Mouse (Mus musculus): ENCODE results near the gene Kif1c. TPM values are rescaled to one million over a fixed set of nuclear protein-coding genes. Genes with fewer than 3 reads are reported as not detected.

The Kif1c gene
- polyA plus RNA-seq, 1 experiment from 2014 or later = 1.8 TPM

- Histone ChIP-seq H3K27me3 (ENCODE audit: low read depth, poor library complexity, severe bottlenecking) (no peaks in the 10 kb centered on the region), H3K27ac (replicated peaks) (no peak overlapping the region), H3K36me3 (peaks cover 84% of the 10 kb centered on the region), H3K9me3 (replicated peaks) (no peaks in the 10 kb centered on the region), H3K4me1 (no peaks in the 10 kb centered on the region), H3K4me3 (no peak overlapping the region)
- DNase-seq (ENCODE audit: low spot score) = no peak
- WGBS = 97% methylated on average over 10 of the region's 10 CpGs
Observed at GRCm38 (mm10) chr11:70711026-70711425, 10.7 kb downstream of the Kif1c start.

GRCm38 (mm10) chr11:70713222-70713621, 12.9 kb downstream of the Kif1c start:
- 92% methylated on average over 6 of the region's 6 CpGs for WGBS
- Histone ChIP-seq H3K4me3 (no peak overlapping the region), H3K4me1 (no peaks in the 10 kb centered on the region), H3K36me3 (peaks cover 84% of the 10 kb centered on the region), H3K27ac (replicated peaks) (no peak overlapping the region), H3K27me3 (ENCODE audit: low read depth, poor library complexity, severe bottlenecking) (no peaks in the 10 kb centered on the region), H3K9me3 (replicated peaks) (no peaks in the 10 kb centered on the region)
- no peak for DNase-seq (ENCODE audit: low spot score)

- no peaks in the 10 kb centered on the region for H3K4me1 ChIP-seq
- peaks cover 84% of the 10 kb centered on the region for H3K36me3 ChIP-seq
- H3K27ac ChIP-seq (replicated peaks) = no peak overlapping the region
- no peak overlapping the region for H3K4me3 ChIP-seq
- no peaks in the 10 kb centered on the region for H3K27me3 ChIP-seq (ENCODE audit: low read depth, poor library complexity, severe bottlenecking)
- DNase-seq (ENCODE audit: low spot score) = no peak
- H3K9me3 ChIP-seq (replicated peaks) = no peaks in the 10 kb centered on the region
- WGBS = 83% methylated on average over 6 of the region's 6 CpGs
Observed at GRCm38 (mm10) chr11:70715832-70716231, 15.5 kb downstream of the Kif1c start.

- Histone ChIP-seq H3K4me3 (no peak overlapping the region), H3K36me3 (peaks cover 85% of the 10 kb centered on the region), H3K4me1 (no peaks in the 10 kb centered on the region), H3K9me3 (replicated peaks) (no peaks in the 10 kb centered on the region), H3K27me3 (ENCODE audit: low read depth, poor library complexity, severe bottlenecking) (no peaks in the 10 kb centered on the region), H3K27ac (replicated peaks) (no peak overlapping the region)
- no peak for DNase-seq (ENCODE audit: low spot score)
- WGBS = 83% methylated on average over 5 of the region's 5 CpGs
Observed at GRCm38 (mm10) chr11:70718481-70718880, 18.1 kb downstream of the Kif1c start.

- 93% methylated on average over 3 of the region's 3 CpGs for WGBS
- H3K27me3 ChIP-seq (ENCODE audit: low read depth, poor library complexity, severe bottlenecking) = no peaks in the 10 kb centered on the region
- H3K9me3 ChIP-seq (replicated peaks) = no peaks in the 10 kb centered on the region
- DNase-seq (ENCODE audit: low spot score) = no peak
- H3K27ac ChIP-seq (replicated peaks) = no peak overlapping the region
- H3K36me3 ChIP-seq = peaks cover 99% of the 10 kb centered on the region
- H3K4me1 ChIP-seq = no peaks in the 10 kb centered on the region
- no peak overlapping the region for H3K4me3 ChIP-seq
Observed at GRCm38 (mm10) chr11:70720567-70720966, 20.2 kb downstream of the Kif1c start.

GRCm38 (mm10) chr11:70721072-70721471, 20.7 kb downstream of the Kif1c start:
- WGBS = 96% methylated on average over 3 of the region's 3 CpGs
- Histone ChIP-seq H3K4me1 (no peaks in the 10 kb centered on the region), H3K27me3 (ENCODE audit: low read depth, poor library complexity, severe bottlenecking) (no peaks in the 10 kb centered on the region), H3K27ac (replicated peaks) (no peak overlapping the region), H3K4me3 (no peak overlapping the region), H3K9me3 (replicated peaks) (no peaks in the 10 kb centered on the region), H3K36me3 (peaks cover 99% of the 10 kb centered on the region)
- DNase-seq (ENCODE audit: low spot score) = no peak

- Histone ChIP-seq H3K4me1 (no peaks in the 10 kb centered on the region), H3K36me3 (peaks cover 97% of the 10 kb centered on the region), H3K9me3 (replicated peaks) (no peaks in the 10 kb centered on the region), H3K27ac (replicated peaks) (no peak overlapping the region), H3K4me3 (no peak overlapping the region), H3K27me3 (ENCODE audit: low read depth, poor library complexity, severe bottlenecking) (no peaks in the 10 kb centered on the region)
- 90% methylated on average over 9 of the region's 9 CpGs for WGBS
- no peak for DNase-seq (ENCODE audit: low spot score)
Observed at GRCm38 (mm10) chr11:70724706-70725105, 24.4 kb downstream of the Kif1c start.

GRCm38 (mm10) chr11:70726585-70726984, 26.2 kb downstream of the Kif1c start:
- H3K9me3 ChIP-seq (replicated peaks) = no peaks in the 10 kb centered on the region
- no peaks in the 10 kb centered on the region for H3K4me1 ChIP-seq
- no peak for DNase-seq (ENCODE audit: low spot score)
- no peak overlapping the region for H3K27ac ChIP-seq (replicated peaks)
- no peaks in the 10 kb centered on the region for H3K27me3 ChIP-seq (ENCODE audit: low read depth, poor library complexity, severe bottlenecking)
- 96% methylated on average over 2 of the region's 2 CpGs for WGBS
- no peak overlapping the region for H3K4me3 ChIP-seq
- H3K36me3 ChIP-seq = peaks cover 79% of the 10 kb centered on the region

- H3K27ac ChIP-seq (replicated peaks) = no peak overlapping the region
- no peaks in the 10 kb centered on the region for H3K9me3 ChIP-seq (replicated peaks)
- H3K27me3 ChIP-seq (ENCODE audit: low read depth, poor library complexity, severe bottlenecking) = no peaks in the 10 kb centered on the region
- H3K36me3 ChIP-seq = peaks cover 71% of the 10 kb centered on the region
- WGBS = 92% methylated on average over 5 of the region's 5 CpGs
- no peak for DNase-seq (ENCODE audit: low spot score)
- no peak overlapping the region for H3K4me3 ChIP-seq
- no peaks in the 10 kb centered on the region for H3K4me1 ChIP-seq
Observed at GRCm38 (mm10) chr11:70727385-70727784, 27.0 kb downstream of the Kif1c start.

GRCm38 (mm10) chr11:70730427-70731038, 30.2 kb downstream of the Kif1c start:
- WGBS = 85% methylated on average over 9 of the region's 9 CpGs
- H3K36me3 ChIP-seq = peaks cover 41% of the 10 kb centered on the region
- H3K4me1 ChIP-seq = no peaks in the 10 kb centered on the region
- no peak overlapping the region for H3K4me3 ChIP-seq
- no peak for DNase-seq (ENCODE audit: low spot score)
- no peaks in the 10 kb centered on the region for H3K27me3 ChIP-seq (ENCODE audit: low read depth, poor library complexity, severe bottlenecking)
- H3K9me3 ChIP-seq (replicated peaks) = no peaks in the 10 kb centered on the region
- H3K27ac ChIP-seq (replicated peaks) = no peak overlapping the region

GRCm38 (mm10) chr11:70731178-70731577, 30.8 kb downstream of the Kif1c start:
- no peak for DNase-seq (ENCODE audit: low spot score)
- no peak overlapping the region for H3K4me3 ChIP-seq
- H3K27ac ChIP-seq (replicated peaks) = no peak overlapping the region
- H3K27me3 ChIP-seq (ENCODE audit: low read depth, poor library complexity, severe bottlenecking) = no peaks in the 10 kb centered on the region
- no peaks in the 10 kb centered on the region for H3K9me3 ChIP-seq (replicated peaks)
- no peaks in the 10 kb centered on the region for H3K4me1 ChIP-seq
- H3K36me3 ChIP-seq = peaks cover 34% of the 10 kb centered on the region
- 70% methylated on average over 5 of the region's 5 CpGs for WGBS

GRCm38 (mm10) chr11:70733256-70733655, 32.9 kb downstream of the Kif1c start:
- no peak overlapping the region for H3K4me3 ChIP-seq
- H3K27me3 ChIP-seq (ENCODE audit: low read depth, poor library complexity, severe bottlenecking) = no peaks in the 10 kb centered on the region
- WGBS = 67% methylated on average over 5 of the region's 5 CpGs
- H3K4me1 ChIP-seq = no peaks in the 10 kb centered on the region
- H3K27ac ChIP-seq (replicated peaks) = no peak overlapping the region; the same call in 1 of the 2 replicates
- no peak for DNase-seq (ENCODE audit: low spot score)
- no peaks in the 10 kb centered on the region for H3K9me3 ChIP-seq (replicated peaks)
- H3K36me3 ChIP-seq = peaks cover 13% of the 10 kb centered on the region

- no peaks in the 10 kb centered on the region for H3K36me3 ChIP-seq
- 81% methylated on average over 5 of the region's 5 CpGs for WGBS
- H3K4me3 ChIP-seq = no peak overlapping the region
- H3K9me3 ChIP-seq (replicated peaks) = no peaks in the 10 kb centered on the region
- no peak for DNase-seq (ENCODE audit: low spot score)
- H3K4me1 ChIP-seq = 0 out of 2 replicates have a peak, but pooled peaks cover 8% of the 10 kb centered on the region
- H3K27me3 ChIP-seq (ENCODE audit: low read depth, poor library complexity, severe bottlenecking) = no peaks in the 10 kb centered on the region
- H3K27ac ChIP-seq (replicated peaks) = no peak overlapping the region
Observed at GRCm38 (mm10) chr11:70737749-70738148, 37.4 kb downstream of the Kif1c start.

- no peaks in the 10 kb centered on the region for H3K36me3 ChIP-seq
- no peaks in the 10 kb centered on the region for H3K9me3 ChIP-seq (replicated peaks)
- no peaks in the 10 kb centered on the region for H3K27me3 ChIP-seq (ENCODE audit: low read depth, poor library complexity, severe bottlenecking)
- 87% methylated on average over 3 of the region's 3 CpGs for WGBS
- 0 out of 2 replicates have a peak, but pooled peaks cover 12% of the 10 kb centered on the region for H3K4me1 ChIP-seq
- DNase-seq (ENCODE audit: low spot score) = no peak
- H3K4me3 ChIP-seq = no peak overlapping the region
- H3K27ac ChIP-seq (replicated peaks) = no peak overlapping the region
Observed at GRCm38 (mm10) chr11:70741603-70742002, 41.3 kb downstream of the Kif1c start.
